Mouse (Mus musculus) embryonic fibroblast, embryonic 13.5 days (primary cell): Measurements from ENCODE around the gene Prdm16. TPM values are rescaled to one million over a fixed set of nuclear protein-coding genes. Genes with fewer than 3 reads are reported as not detected.

ENCODE experiments used
- H3K27ac ChIP-seq: 2 replicates; pipeline ENCODE4 v1.5.1; 2012; ENCODE audit warnings: low read length, control low read depth, inconsistent platforms; ENCODE audit not compliant: insufficient read depth
- H3K4me1 ChIP-seq: 2 replicates; pipeline ENCODE4 v1.6.1; 2011; ENCODE audit warnings: low read length; ENCODE audit not compliant: control insufficient read depth, insufficient read depth
- H3K4me3 ChIP-seq: 2 replicates; pipeline ENCODE4 v1.5.1; 2011; ENCODE audit warnings: mild to moderate bottlenecking, control low read depth, low read length; ENCODE audit not compliant: insufficient read depth
- CTCF ChIP-seq: IDR thresholded peaks from 2 replicates; pipeline ENCODE4 v1.5.1; 2011; ENCODE audit warnings: mild to moderate bottlenecking, control low read depth, low read length, moderate library complexity, borderline replicate concordance; ENCODE audit not compliant: insufficient read depth
- POLR2A ChIP-seq: IDR thresholded peaks from 2 replicates; pipeline ENCODE4 v1.6.1; 2011; ENCODE audit warnings: low read depth, mild to moderate bottlenecking, control low read depth, low read length, moderate library complexity
- polyA plus RNA-seq: library from polyadenylated mRNA; stranded (reverse); fragments of >200 nt; gene quantifications from 2 replicates; pipeline ENCODE4 v1.2.4, GENCODE M21; 2011; ENCODE audit warnings: low read depth; ENCODE audit not compliant: missing spikeins, insufficient read length

Prdm16 gene
- polyA plus RNA-seq, 1 experiment = 3.1 TPM

DNA sequence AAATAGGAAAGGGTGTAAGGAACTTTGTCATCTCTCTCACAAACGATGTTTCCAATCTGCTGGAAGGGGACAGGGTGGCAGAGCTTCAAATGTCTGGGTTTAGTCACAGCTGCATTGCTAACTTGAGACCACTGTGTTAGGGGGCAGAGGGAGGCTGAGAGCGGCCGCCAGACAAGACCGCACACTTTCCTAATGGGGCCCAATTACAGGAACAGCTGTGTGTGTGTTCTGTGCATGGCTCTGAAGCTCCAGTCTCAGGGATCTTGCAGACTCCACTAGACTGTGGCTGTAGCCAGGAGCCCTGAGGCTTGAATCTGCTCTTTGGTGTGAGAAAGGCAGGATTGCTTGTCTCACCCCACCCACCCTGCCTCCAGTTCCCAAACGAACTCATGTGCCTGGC is 148.6 kb downstream of the Prdm16 start:
- H3K4me1 ChIP-seq = no peaks in the 10 kb centered on the region

GRCm38 (mm10) chr4:154482695-154483094 is 154.0 kb downstream of the Prdm16 start:
- no peak overlapping the region for H3K27ac ChIP-seq
- no peak overlapping the region for H3K4me3 ChIP-seq

More for the DNA sequence above, 148.6 kb downstream of the Prdm16 start:
- H3K27ac ChIP-seq = no peak overlapping the region
- TF ChIP-seq POLR2A (no peak), CTCF (no peak)
- H3K4me3 ChIP-seq = no peak overlapping the region

DNA sequence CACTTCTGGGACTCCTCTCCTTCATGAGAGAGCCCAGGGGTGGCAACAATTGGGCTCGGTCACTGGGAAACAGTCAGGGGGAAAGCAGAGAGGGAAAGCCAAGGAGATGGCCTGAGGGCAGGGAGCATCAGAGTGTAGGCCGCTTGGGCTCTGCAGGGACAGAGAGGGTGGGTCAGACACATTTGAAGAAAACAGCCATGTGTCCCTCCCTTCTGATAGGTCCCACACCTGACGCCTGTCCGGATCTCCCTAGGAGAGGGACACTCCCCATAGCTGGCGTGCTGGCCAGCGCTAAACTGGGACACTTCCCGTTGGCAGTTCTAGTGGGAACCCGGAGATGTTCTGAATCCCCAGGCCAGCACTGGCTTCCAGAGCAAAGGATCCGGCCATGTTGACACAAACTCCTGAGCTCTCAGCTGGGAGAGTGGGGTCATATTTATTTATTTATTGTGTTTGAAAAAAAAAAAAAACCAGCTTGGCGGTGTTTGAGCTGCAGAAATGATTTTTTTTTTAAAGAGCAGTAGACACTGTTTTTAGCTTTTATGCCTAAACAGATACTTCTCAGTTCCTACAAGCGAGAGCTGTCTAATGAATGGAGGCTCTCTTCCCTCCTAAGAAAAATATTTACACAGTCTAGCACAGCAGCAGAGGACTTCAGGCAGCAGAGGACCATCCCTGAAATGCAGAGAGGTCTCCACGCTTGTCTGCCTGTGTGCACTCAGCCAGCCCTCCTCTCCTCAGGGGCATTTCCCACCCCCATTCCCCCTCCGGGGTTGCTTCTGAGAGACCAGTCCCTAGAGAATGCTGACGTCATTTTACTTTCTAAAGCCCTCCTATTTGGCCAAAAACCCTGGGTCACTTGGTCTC is 154.7 kb downstream of the Prdm16 start:
- no peaks in the 10 kb centered on the region for H3K4me1 ChIP-seq

More at GRCm38 (mm10) chr4:154482695-154483094, 154.0 kb downstream of the Prdm16 start:
- TF ChIP-seq POLR2A (no peak), CTCF (no peak)
- H3K4me1 ChIP-seq = no peaks in the 10 kb centered on the region

GRCm38 (mm10) chr4:154480544-154481260 is 156.0 kb downstream of the Prdm16 start:
- H3K4me3 ChIP-seq = no peak overlapping the region
- no peaks in the 10 kb centered on the region for H3K4me1 ChIP-seq
- H3K27ac ChIP-seq = no peak overlapping the region
- TF ChIP-seq CTCF (no peak), POLR2A (no peak)

More for the DNA sequence above, 154.7 kb downstream of the Prdm16 start:
- no peak overlapping the region for H3K27ac ChIP-seq
- no peak overlapping the region for H3K4me3 ChIP-seq
- TF ChIP-seq POLR2A (no peak), CTCF (no peak)

DNA sequence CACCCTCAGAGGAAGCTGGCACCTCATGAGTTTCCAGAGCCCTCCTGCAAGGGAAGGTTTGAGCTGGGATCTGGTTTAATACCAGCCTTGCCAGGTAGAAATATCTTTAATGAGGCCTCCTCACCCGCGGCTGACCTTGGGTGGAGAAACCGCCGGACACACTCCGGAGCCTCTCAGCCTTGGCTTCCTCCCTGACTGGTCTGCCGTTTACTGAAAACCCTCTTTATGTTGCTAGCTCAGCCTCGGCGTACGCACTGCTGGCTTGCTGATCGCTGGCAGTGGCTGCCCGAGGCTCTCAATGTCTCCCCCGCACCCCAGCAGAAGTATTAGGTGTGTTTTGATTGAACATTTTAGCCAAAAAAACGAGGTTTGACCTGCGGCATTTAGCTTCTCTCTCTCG is 156.5 kb downstream of the Prdm16 start:
- H3K4me1 ChIP-seq = no peaks in the 10 kb centered on the region
- no peak overlapping the region for H3K27ac ChIP-seq
- no peak overlapping the region for H3K4me3 ChIP-seq
- TF ChIP-seq POLR2A = no peak
- no peak for TF ChIP-seq CTCF

DNA sequence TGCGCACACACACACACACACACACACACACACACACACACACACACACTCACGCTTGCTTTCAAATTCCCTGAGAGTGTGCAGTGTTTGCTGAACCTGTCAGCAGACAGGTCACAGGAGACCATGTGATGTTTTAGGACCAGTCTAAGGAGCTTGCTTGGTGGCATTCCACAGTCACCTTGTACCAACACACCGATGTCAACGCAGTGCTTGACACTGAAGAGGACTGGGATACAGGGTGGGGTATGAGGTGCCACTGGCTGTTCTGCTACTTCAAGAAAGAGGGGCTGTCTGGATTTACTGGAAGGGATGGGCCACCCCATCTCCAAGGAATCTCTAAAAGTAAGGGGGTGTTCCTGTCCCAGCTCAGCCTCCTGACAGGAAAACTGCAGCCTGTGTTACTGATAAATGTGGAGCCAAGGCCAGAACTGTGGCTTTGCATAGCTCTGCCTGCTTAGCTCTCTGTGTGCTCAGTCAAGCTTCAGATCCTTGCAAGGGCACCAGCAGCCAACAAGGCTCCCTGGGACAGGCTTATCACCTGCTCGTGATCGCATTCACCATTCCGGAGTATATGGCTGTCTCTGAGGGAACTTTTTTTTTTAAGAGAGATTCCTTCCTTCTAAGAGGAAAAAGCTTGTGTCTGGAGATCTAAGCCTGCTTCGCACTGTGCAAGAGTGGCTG is 157.6 kb downstream of the Prdm16 start:
- no peak overlapping the region for H3K27ac ChIP-seq
- no peak overlapping the region for H3K4me3 ChIP-seq
- H3K4me1 ChIP-seq = no peaks in the 10 kb centered on the region
- TF ChIP-seq POLR2A = no peak
- no peak for TF ChIP-seq CTCF

DNA sequence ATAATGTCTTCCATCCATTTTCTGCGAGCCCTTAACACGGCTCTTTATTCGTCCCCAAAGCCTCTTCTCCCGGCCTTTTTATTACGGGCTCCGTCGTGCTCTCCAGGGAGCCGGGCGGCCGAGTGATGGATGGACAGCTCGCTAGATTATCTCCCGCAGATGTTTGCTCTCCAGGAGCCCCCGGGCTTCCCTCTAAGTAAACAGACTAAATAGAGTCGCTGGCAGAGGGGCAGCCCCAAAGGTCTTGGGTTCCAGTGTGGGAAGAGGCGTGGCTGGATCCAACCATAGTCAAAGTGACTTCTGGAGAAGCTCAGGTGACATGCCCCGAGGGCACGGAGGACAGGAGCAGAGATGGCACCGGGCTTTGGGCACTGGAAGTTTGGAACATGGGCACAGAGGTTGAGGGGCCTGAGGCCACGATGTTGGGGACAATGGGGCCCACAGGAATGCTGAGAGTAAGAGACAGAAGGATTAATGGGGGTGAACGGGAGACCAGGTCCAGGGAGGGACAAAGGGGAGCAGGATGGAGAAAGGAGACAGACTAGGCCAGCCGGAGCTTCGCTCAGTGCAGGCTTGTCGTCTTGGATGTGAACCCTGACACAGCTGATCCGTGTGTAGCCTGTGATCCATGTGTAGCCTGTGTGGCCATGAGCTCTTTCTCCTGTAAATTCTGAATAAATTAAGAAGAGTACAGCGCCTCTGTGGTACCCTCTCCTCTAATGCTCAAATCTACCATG is 162.9 kb downstream of the Prdm16 start:
- Histone ChIP-seq H3K4me1 (no peaks in the 10 kb centered on the region), H3K4me3 (no peak overlapping the region), H3K27ac (no peak overlapping the region)
- TF ChIP-seq POLR2A (no peak), CTCF (no peak)

DNA sequence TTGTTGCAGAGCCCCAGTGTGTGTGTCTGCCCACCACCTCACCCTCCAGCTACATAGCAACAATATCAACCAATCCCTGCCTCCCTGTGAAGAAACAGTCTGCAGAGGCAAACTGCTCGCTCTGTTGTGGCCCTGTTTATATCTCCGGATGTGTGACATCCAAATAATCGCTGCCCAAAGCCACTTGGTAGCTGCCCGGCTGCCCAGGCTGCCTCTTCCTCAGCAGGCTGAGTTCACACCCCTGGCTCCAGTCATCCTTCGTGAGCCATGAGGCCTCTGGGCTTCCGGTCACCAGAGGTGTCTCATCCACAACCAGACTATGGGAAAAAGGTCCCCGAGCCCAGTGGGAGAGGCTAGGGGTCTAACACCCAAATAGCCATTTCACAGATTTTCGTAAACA is 164.1 kb downstream of the Prdm16 start:
- H3K27ac ChIP-seq = no peak overlapping the region
- H3K4me3 ChIP-seq = no peak overlapping the region
- no peak for TF ChIP-seq CTCF
- TF ChIP-seq POLR2A = no peak
- no peaks in the 10 kb centered on the region for H3K4me1 ChIP-seq

- H3K4me3 ChIP-seq = no peak overlapping the region
- no peak overlapping the region for H3K27ac ChIP-seq
- no peaks in the 10 kb centered on the region for H3K4me1 ChIP-seq
- TF ChIP-seq POLR2A = no peak
- no peak for TF ChIP-seq CTCF
Observed at GRCm38 (mm10) chr4:154471447-154472101, 165.1 kb downstream of the Prdm16 start.
